Mouse (Mus musculus): ENCODE data around the gene Setdb1. TPM values are rescaled to one million over a fixed set of nuclear protein-coding genes. Genes with fewer than 3 reads are reported as not detected.
A peak's percentile ranks its signal among the peaks of the same experiment; 100 is the strongest.

The Setdb1 gene
- polyA plus RNA-seq, 1 experiment from 2014 or later = 36.9 TPM

GRCm38 (mm10) chr3:95315844-95316550 is 41.0 kb downstream of the Setdb1 start:
- Histone ChIP-seq H3K27me3 (no peaks in the 10 kb centered on the region), H3K9ac (peak overlapping the region; percentile 97), H3K4me2 (peak overlapping the region; percentile 67), H3K4me3 (peak overlapping the region; percentile 94), H3K27ac (peak overlapping the region; percentile 94), H3K9me3 (no peaks in the 10 kb centered on the region), H3K36me3 (peaks cover 17% of the 10 kb centered on the region), H3K4me1 (peaks cover 36% of the 10 kb centered on the region)
- WGBS = 11% methylated on average over 9 of the region's 9 CpGs
- no peak for ATAC-seq (ENCODE audit: insufficient number of reproducible peaks, low FRiP score, low TSS enrichment, low read depth)

GRCm38 (mm10) chr3:95315094-95315843 is 41.7 kb downstream of the Setdb1 start:
- under 1% methylated on average over 68 of the region's 71 CpGs for WGBS
- Histone ChIP-seq H3K9me3 (no peaks in the 10 kb centered on the region), H3K4me1 (peaks cover 36% of the 10 kb centered on the region), H3K4me2 (peak overlapping the region; percentile 67), H3K4me3 (peak overlapping the region; percentile 94), H3K9ac (peak overlapping the region; percentile 97), H3K27me3 (no peaks in the 10 kb centered on the region), H3K27ac (peak overlapping the region; percentile 94), H3K36me3 (peaks cover 9% of the 10 kb centered on the region)
- peak; percentile 92 for ATAC-seq (ENCODE audit: insufficient number of reproducible peaks, low FRiP score, low TSS enrichment, low read depth)

- Histone ChIP-seq H3K27me3 (no peaks in the 10 kb centered on the region), H3K9ac (peak within 1 kb of the TSS; percentile 97), H3K9me3 (no peaks in the 10 kb centered on the region), H3K4me2 (peak within 1 kb of the TSS; percentile 67), H3K27ac (peak within 1 kb of the TSS; percentile 94), H3K36me3 (peaks cover 4% of the 10 kb centered on the region; the same call in 1 of the 2 replicates), H3K4me3 (peak within 1 kb of the TSS; percentile 94), H3K4me1 (peaks cover 36% of the 10 kb centered on the region)
- WGBS = 4% methylated on average over 27 of the region's 27 CpGs
- ATAC-seq (ENCODE audit: insufficient number of reproducible peaks, low FRiP score, low TSS enrichment, low read depth) = peak; percentile 12; the same call in 1 of the 2 replicates
Measured at GRCm38 (mm10) chr3:95314486-95315093, 42.4 kb downstream of the Setdb1 start, which contains the start of gene Cers2. Cers2 (plus strand) TSS chr3:95314791.

GRCm38 (mm10) chr3:95314075-95314474 is 42.9 kb downstream of the Setdb1 start:
- Histone ChIP-seq H3K27ac (peak overlapping the region; percentile 94; the same call in 1 of the 2 replicates), H3K4me3 (peak overlapping the region; percentile 94; the same call in 1 of the 2 replicates), H3K4me2 (peak overlapping the region; percentile 67), H3K4me1 (peaks cover 35% of the 10 kb centered on the region), H3K36me3 (peaks cover 4% of the 10 kb centered on the region; the same call in 1 of the 2 replicates), H3K9ac (no peak overlapping the region), H3K9me3 (no peaks in the 10 kb centered on the region), H3K27me3 (no peaks in the 10 kb centered on the region)
- WGBS = 66% methylated on average over 6 of the region's 6 CpGs
- no peak for ATAC-seq (ENCODE audit: insufficient number of reproducible peaks, low FRiP score, low TSS enrichment, low read depth)

GRCm38 (mm10) chr3:95313476-95313875 is 43.5 kb downstream of the Setdb1 start:
- H3K27ac ChIP-seq = no peak overlapping the region
- peaks cover 29% of the 10 kb centered on the region for H3K4me1 ChIP-seq
- H3K4me3 ChIP-seq = no peak overlapping the region; the same call in 1 of the 2 replicates
- 46% methylated on average over 7 of the region's 7 CpGs for WGBS
- no peaks in the 10 kb centered on the region for H3K27me3 ChIP-seq
- H3K9me3 ChIP-seq = no peaks in the 10 kb centered on the region
- H3K36me3 ChIP-seq = peaks cover under 1% of the 10 kb centered on the region; the same call in 1 of the 2 replicates
- ATAC-seq (ENCODE audit: insufficient number of reproducible peaks, low FRiP score, low TSS enrichment, low read depth) = no peak
- no peak overlapping the region for H3K9ac ChIP-seq
- no peak overlapping the region for H3K4me2 ChIP-seq

GRCm38 (mm10) chr3:95312623-95313022 is 44.4 kb downstream of the Setdb1 start:
- H3K9ac ChIP-seq = no peak overlapping the region
- H3K27ac ChIP-seq = no peak overlapping the region
- no peaks in the 10 kb centered on the region for H3K9me3 ChIP-seq
- 62% methylated on average over 6 of the region's 6 CpGs for WGBS
- H3K4me2 ChIP-seq = no peak overlapping the region
- no peak for ATAC-seq (ENCODE audit: insufficient number of reproducible peaks, low FRiP score, low TSS enrichment, low read depth)
- no peak overlapping the region for H3K4me3 ChIP-seq
- peaks cover 24% of the 10 kb centered on the region for H3K4me1 ChIP-seq
- no peaks in the 10 kb centered on the region for H3K36me3 ChIP-seq
- H3K27me3 ChIP-seq = no peaks in the 10 kb centered on the region

- ATAC-seq (ENCODE audit: insufficient number of reproducible peaks, low FRiP score, low TSS enrichment, low read depth) = no peak
- Histone ChIP-seq H3K9me3 (no peaks in the 10 kb centered on the region), H3K4me2 (no peak overlapping the region), H3K36me3 (no peaks in the 10 kb centered on the region), H3K27ac (no peak overlapping the region), H3K4me3 (no peak overlapping the region), H3K27me3 (no peaks in the 10 kb centered on the region), H3K4me1 (peaks cover 13% of the 10 kb centered on the region), H3K9ac (no peak overlapping the region)
- 65% methylated on average over 9 of the region's 9 CpGs for WGBS
Measured at GRCm38 (mm10) chr3:95310968-95311882, 45.8 kb downstream of the Setdb1 start.

- Histone ChIP-seq H3K27ac (no peak overlapping the region), H3K4me2 (no peak overlapping the region), H3K36me3 (no peaks in the 10 kb centered on the region), H3K9me3 (no peaks in the 10 kb centered on the region), H3K4me1 (peaks cover 9% of the 10 kb centered on the region), H3K27me3 (no peaks in the 10 kb centered on the region), H3K9ac (no peak overlapping the region), H3K4me3 (no peak overlapping the region)
- WGBS = 68% methylated on average over 3 of the region's 3 CpGs
- no peak for ATAC-seq (ENCODE audit: insufficient number of reproducible peaks, low FRiP score, low TSS enrichment, low read depth)
Measured at GRCm38 (mm10) chr3:95310496-95310895, 46.5 kb downstream of the Setdb1 start.

GRCm38 (mm10) chr3:95307100-95307499 is 49.9 kb downstream of the Setdb1 start, which contains the start of gene Anxa9:
Anxa9 (minus strand) TSS chr3:95307176.
- Histone ChIP-seq H3K27ac (peak within 1 kb of the TSS; percentile 72), H3K27me3 (no peaks in the 10 kb centered on the region), H3K4me2 (no peak within 1 kb of the TSS), H3K4me3 (no peak within 1 kb of the TSS), H3K36me3 (no peaks in the 10 kb centered on the region), H3K4me1 (0 out of 2 replicates have a peak, but pooled peaks cover 3% of the 10 kb centered on the region), H3K9ac (no peak within 1 kb of the TSS), H3K9me3 (no peaks in the 10 kb centered on the region)
- ATAC-seq (ENCODE audit: insufficient number of reproducible peaks, low FRiP score, low TSS enrichment, low read depth) = 0 out of 2 replicates have a peak, but pooled peaks have one; percentile 24
- 59% methylated on average over 7 of the region's 7 CpGs for WGBS

- no peak for ATAC-seq (ENCODE audit: insufficient number of reproducible peaks, low FRiP score, low TSS enrichment, low read depth)
- no peak overlapping the region for H3K4me3 ChIP-seq
- H3K4me2 ChIP-seq = no peak overlapping the region
- H3K36me3 ChIP-seq = no peaks in the 10 kb centered on the region
- no peak overlapping the region for H3K9ac ChIP-seq
- no peaks in the 10 kb centered on the region for H3K9me3 ChIP-seq
- no peaks in the 10 kb centered on the region for H3K27me3 ChIP-seq
- H3K27ac ChIP-seq = no peak overlapping the region
- 81% methylated on average over 4 of the region's 4 CpGs for WGBS
- 0 out of 2 replicates have a peak, but pooled peaks cover 3% of the 10 kb centered on the region for H3K4me1 ChIP-seq
Measured at GRCm38 (mm10) chr3:95306244-95306643, 50.8 kb downstream of the Setdb1 start.
